Mouse (Mus musculus): ENCODE results near the gene Mfsd4b1.
A peak's percentile ranks its signal among the peaks of the same experiment; 100 is the strongest.
"Not testable (repeated sequence)": the region's sequence is repeated elsewhere in the genome, so short reads cannot be mapped to it uniquely, and the experiment has no call there.

The Mfsd4b1 gene

DNA sequence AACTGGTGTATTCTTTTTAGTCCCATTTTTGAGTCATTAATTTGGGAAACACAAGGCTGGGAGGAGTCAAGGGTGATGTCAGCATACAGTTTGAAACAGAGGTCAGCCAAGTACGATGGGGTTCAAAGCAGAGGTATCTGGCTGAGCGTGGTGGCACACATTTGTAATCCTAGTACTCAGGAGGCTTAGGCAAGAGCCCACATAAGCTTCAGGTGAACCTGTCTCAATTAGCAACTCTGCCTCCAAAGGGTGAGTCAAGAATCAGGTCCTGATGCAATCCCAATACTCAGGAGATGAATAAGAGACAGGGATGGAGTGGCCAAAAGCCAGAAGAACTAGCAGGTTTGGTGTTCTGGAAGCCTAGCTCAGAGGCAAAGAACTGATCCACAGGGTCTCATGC is 7.8 kb upstream of the Mfsd4b1 start:
- no peak for DNase-seq

DNA sequence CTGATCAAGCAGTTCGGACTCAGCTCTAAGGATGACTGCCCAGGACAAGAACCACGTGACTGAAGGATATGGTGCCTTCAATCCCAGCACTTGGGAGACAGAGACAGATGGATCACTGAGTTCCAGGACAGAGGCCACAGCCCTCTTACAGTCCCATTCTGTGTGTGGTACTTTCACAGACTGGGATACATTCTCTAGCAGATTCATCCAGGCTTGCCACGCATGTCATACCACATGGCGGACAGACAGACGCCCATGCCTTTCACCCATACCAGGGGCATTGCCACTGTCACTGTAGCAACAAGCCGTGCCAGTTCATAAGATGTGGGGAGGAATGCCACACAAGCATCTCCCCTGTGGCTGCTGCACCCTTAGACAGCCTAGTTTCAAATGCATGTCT is 5.6 kb upstream of the Mfsd4b1 start:
- no peak for DNase-seq

DNA sequence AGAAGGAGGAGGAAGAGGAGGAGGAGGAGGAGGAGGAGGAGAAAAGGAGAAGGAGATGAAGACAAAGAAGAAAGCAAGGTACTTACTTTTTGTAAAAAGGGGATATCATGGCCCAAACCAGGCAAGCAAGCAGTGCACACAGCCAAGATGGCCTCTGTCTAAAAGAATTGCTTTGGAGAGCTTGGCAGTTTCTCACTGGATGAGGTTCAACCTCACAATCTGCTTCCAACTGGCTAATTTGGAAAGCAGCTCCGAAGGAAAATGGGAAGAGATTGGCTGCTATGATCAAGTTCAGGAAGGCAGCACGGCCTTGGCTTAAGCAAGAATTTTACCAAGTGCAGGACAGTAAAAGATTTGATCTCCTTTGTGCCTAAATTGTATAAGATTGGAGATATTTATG is 4.5 kb upstream of the Mfsd4b1 start:
- no peak for DNase-seq

DNA sequence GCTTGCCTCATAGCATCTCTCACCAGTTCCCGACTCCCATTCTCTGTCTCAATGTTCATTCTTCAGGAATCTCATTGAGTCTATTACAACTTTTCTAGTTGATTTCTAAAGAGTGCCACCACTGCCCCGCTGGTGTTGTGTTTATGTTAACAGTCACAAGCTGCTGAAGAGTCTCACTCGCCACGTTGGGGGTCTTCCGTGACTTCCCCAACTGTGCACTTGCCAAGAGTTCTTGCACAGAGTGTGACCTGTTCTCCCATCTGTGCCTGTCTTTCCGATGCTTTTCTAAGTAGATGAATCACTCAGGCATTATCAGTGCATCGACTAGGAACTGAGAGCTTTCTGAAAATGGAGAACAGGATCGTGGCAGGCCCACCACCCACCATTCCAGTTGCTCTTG is 3.0 kb upstream of the Mfsd4b1 start:
- peak in 1 of 2 experiments; percentile 51 for DNase-seq

DNA sequence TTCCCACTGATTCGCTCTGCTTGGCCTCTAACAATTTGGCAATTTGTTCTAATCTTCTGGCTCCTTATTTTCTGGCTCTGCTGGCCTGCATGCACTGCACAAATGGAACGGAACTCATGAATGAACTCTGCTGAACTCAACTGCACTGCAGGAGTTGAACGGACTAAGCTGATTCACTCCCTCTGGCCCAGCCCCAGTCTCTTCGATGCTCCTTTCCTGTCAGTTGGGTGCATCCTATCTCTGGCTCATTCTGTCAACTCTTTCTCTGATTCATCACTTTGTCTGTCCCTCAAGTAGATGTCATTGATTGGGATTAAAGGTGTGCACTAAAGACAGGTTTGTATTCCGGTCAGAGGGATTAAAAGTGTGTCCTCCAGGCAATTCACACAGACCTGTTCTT is 1.5 kb upstream of the Mfsd4b1 start:
- DNase-seq: no peak

DNA sequence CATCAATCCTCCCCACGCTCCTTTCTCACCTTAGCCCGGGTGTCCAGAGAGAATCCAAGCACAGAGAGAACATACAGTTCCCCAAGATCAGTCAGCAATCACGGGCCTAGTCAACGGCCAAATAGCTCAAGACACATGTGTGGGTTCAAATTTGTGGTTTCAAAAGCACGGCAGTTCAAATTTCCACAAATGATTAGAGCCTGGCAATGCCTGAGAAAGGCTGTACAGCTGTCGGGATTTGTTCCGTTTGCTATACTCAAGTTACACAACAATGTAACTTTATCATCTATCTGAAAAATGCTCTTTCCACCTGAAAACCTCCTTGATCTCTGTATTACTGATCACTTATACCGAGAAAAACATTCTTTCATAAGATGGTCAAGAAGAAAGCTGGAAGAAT is 492 bp upstream of the Mfsd4b1 start:
- DNase-seq: no peak

DNA sequence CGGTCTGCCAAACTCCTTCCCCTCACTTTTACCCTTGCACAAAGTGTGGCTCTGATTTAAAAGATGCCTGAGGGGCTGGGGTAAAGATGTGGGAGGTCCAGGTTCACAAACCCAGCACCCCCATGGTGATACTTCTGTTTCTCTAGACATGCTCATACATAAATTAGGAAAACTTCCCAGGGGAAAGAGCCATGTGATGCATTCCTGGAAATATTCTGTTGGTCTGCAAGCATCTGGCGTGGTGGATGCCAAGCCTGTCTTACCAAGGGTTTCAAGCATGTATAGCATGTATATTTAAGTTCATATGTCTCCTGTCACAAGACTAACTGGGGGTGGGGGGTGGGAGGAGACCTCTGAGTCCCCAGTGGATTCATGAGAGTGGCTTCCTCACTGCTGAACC is 4.7 kb downstream of the Mfsd4b1 start:
- DNase-seq: no peak

DNA sequence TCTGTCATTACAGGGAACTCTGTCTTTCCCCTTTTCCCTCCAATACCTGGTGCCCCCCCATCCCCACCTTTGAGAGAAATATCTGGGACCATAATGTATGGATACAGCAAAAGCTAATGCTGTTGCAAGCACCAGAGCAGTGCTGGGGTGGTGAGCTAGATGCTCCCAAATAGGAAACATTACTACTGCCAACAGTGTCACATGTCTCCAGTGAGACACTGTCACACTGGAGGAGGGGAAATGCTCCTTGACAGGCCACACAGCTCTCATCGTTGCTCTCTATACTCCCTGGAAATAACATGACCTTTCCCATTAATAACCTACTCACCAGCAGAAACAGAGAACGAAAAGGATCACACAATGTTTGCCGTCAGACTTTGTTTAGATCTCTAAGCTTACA is 5.6 kb downstream of the Mfsd4b1 start:
- DNase-seq: no peak

DNA sequence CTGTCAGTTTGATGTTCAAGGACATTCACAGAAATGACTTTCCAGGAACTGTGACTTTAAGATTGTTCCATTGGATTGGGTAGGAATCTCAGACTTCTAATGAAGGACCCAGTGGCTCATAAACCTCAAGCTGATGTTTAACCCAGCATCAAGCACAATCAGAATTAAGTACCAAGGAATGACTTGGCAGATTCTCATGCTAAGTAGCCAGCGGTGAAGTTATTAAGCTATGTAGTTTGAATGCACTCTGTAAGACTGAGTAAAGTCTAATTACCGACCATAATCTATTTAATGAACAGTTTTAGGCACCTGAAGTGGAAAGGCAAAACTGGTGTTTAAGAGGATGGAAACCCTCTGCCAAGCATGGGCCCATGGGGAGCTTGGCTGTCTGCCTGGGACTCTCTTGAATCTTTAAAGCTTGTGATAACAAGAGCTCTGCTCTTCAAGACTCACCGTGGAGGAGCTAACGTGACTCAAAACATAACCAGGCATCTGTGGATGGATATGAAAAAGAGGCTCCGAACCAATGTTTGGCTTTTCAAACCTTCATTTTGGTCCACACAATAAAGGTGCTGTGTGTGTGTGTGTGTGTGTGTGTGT is 6.7 kb downstream of the Mfsd4b1 start:
- no peak for DNase-seq

DNA sequence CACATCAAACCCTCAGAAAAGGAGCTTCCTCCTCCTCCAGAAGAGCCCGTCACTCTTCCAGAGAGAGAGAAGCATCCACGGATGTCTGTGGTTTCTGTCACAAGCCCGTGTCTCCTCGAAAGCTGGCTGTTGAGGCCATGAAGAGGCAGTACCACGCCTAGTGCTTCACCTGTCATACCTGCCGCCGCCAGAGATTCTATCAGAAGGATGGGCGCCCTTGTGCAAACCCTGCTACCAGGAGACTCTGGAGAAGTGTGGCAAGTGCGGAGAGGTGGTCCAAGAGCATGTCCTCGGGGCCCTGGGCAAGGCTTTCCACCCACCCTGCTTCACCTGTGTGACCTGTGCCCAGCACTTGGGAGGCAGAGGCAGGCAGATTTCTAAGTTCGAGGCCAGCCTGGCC is 15.5 kb downstream of the Mfsd4b1 start:
- no peak for DNase-seq

DNA sequence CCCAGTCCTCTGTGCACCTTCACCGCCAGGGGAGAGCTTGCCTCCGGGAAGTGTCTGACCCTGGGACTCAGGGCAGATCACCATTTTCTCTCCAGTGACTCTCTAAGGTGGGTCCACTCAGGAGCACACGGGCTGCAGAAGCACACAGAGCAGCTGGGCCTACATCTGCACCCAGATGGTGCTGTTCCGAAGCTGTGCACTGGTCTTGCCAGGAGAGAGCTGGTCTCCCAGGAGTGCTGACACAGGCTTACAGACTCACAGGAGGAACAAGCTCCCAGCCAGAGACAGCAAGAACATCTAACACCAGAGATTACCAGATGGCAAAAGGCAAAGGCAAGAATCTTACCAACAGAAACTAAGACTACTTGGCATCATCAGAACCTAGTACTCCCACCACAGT is 16.2 kb downstream of the Mfsd4b1 start:
- DNase-seq: not testable (repeated sequence)

DNA sequence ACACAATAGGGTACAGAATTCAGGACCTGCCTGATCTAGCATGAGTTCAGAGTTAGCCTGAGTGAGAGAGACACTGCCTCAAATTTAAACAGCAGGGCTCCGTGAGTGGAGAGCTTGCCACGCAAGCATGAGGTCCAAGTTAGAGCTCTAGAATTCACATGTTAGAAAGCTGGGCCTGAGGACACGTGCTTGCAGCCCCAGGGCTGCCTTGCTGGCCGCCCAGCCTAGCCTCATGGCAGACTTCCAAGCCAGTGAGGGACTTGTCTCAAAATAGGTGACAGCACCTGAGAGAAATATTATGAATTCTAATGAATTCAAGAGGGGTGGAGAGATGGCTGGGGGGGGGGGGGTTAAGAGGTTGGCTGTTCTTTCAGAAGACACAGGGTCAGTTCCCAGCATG is 17.1 kb downstream of the Mfsd4b1 start:
- no peak for DNase-seq

DNA sequence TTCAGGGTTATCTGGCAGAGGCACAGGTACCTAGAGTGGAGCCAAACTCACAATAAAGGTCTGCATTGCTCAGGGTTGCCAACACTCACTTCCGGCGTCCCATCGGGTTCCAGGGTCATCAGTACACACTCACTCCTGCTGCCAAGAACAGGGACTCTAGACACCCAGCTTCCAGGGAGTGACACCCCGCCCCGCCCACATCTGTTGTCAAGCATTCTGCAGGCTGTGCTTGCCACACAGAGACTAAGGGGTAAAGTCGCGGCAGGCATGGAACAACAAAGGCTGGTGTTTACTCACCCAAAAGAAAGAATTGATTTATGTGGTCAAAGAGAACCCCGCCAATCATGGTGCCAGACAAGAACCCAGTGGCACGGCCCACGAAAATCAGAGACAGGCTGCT is 18.1 kb downstream of the Mfsd4b1 start:
- no peak for DNase-seq

DNA sequence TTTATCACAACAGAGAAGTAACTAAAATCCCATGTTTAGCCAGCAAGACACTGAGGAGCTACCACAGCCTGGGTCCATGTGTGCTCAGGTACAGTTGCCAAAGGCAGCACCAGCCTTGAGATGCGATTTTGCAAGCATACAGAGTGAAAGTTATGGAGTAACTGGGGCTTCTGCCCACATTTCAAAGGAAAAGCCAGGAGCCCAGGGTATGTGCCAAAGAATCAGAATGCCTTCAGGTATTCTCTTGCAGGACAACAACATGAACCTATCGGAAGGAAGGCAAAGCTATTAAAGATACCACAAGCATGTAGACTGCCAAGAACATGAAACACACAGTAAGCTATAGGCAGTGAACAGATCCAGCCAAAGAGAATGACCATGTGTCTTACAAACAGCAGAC is 24.3 kb downstream of the Mfsd4b1 start:
- DNase-seq: no peak

DNA sequence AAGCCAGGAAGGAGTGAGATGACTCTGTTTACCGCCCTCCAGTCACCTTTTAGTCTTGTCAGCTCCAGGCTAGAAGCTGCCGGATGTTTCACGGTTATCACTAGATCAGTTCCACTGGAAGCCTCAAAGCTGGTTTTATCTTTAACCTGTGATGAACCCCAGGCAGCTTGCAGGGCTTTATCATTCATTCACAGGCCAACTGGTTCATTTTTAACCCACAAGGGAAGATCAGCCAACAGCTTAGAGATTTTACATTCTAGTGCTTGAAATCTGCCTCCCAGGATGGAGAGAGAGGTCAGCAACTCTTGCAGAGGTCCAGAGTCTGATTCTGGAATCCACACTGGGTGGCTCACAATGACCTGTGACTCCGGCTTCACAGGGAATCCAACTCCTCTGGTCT is 33.9 kb downstream of the Mfsd4b1 start:
- DNase-seq: no peak

DNA sequence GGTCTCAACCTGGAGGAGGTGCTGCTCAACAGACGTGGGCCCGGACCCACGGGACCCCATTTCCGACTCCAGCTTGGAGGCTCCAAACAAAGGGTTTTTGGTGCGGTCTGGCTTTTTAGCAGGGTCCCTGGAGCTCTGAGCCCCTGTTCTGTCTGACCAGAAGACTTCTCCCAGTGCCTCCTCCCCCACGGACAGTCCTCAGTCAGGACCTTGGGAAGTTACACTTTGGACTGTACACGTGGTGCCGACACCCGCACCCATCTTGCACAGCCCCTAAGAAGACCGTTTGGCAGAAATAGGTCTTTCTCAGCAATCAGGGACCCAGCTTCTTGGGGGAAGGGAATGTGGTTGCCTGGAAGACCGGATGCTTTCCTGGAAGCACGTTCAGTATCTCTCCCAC is 38.6 kb downstream of the Mfsd4b1 start, which contains the start of gene Mfsd4b5:
Mfsd4b5 (minus strand) TSS at position 181 of the 400 bp plus-strand sequence.
- no peak for DNase-seq

DNA sequence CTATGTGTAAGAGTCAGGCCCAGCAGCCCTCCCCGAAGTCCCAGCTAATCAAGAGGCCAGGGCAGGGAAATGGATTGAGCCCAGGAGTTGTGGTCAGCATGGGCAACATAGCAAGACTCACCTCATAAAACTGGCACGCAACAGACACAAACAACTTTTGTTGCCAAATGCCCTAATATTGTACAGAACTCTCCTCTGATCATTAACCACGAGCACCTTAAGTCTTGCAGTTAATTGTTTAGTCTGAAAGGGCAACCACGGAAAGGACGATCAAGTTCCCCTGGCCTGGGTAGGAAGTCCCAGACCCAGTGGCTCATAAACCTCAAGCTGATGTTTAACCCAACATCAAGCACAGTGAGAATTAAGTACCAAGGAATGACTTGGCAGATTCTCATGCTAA is 42.5 kb downstream of the Mfsd4b1 start:
- no peak for DNase-seq

DNA sequence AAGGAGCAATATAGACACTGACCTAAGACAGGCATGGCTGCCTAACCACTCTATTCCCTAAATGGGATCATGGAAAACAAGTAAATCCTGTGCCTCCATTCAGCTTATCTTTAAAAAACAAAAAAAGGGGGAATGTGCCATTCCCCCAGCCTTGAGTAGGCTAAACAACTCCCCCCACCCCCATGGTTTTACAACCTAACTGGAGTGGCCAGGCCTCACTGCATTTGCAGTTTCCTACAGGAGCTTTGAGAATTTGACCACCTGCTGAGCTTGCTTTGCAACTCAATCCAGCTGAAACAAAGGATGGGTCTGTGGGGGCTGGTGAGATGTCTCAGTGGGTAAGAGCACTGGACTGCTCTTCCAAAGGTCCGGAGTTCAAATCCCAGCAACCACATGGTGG is 46.8 kb downstream of the Mfsd4b1 start:
- DNase-seq: no peak

DNA sequence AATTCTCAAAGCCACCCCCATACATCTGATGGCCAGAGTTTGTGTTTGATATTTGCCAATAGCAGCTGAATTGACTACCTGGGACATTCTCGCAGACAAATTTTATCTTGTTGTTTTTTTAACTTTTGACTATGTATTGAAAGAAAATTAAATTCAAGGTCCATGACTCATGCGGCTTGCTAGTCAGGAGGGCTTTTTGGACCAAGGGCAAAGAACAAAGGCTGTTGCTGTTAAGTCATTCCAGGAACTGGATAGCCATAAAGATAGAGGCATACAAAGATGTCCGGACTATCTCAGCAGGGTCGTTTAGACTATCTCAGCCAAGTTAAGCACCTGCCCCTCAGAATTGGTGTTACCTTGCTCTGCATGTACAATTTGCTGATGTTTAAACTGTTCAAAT is 47.7 kb downstream of the Mfsd4b1 start:
- DNase-seq: no peak

DNA sequence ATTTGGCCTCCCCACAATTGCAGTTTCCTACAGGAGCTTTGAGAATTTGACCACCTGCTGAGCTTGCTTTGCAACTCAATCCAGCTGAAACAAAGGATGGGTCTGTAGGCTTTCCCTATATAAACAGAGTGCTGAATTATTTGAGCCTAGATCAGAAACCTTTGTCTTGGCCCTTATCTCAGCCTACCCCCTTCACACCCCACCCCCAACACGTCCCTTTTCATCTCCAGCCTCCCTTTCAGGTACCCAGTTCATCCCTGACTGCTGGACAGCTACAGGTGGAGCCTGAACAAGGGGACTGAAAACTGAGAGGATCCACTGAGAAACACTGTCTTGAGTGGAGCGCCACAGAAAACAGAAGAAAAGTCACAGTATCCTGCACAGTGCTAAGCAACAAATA is 49.3 kb downstream of the Mfsd4b1 start:
- DNase-seq: no peak

DNA sequence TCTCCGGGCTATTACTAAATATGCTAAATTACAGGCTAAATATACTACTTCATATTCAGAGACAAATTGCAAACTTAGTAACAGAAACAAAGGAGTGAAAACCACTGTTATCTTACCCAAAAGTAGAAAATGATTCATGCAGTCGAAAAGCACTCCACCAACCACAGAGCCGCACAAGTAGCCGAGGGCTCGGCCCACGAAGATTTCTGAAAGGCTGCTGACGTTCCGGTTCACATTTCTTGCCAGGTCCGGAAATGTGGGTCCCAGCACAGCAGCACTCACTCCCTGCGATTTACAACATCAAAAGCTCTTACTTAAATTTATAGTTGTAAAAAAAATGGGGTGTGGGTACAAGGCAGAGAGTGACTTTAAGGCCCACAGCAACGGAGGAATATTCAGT is 50.1 kb downstream of the Mfsd4b1 start:
- DNase-seq: peak in 1 of 2 experiments; percentile 28

DNA sequence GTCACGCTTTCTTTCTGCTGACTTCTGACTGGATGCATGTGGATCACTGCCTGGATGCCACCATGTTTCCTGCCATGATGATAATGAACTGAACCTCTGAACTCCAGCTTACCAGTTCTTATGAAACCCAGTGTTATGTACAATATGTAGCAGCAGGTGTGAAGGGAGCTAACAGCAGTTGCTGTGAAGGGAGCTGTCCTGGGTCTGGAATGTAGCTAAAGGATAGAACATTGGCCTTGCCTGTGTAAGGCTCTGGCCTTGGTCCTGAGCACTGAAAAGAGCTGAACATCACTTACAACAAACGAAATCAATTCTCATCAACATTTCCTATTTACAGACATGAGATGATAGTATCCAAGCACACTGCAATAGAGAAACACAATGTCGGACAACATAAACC is 57.6 kb downstream of the Mfsd4b1 start:
- DNase-seq: no peak

DNA sequence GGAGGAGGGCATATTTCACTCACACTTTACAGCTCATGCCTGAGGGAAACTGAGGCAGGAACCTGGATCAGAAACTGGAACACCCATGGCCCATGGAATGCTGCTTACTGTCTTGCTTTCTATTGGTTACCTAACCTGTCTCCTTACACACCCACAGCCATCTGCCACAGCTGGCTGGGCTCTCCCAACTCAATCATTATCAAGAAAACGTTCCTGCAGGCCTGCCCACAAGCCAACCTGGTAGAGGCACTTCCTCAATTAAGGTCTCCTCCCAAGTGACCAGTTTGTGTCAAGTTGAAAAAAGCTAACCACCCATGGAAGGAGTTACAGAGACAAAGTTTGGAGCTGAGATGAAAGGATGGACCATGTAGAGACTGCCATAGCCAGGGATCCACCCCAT is 63.2 kb downstream of the Mfsd4b1 start:
- no peak for DNase-seq

DNA sequence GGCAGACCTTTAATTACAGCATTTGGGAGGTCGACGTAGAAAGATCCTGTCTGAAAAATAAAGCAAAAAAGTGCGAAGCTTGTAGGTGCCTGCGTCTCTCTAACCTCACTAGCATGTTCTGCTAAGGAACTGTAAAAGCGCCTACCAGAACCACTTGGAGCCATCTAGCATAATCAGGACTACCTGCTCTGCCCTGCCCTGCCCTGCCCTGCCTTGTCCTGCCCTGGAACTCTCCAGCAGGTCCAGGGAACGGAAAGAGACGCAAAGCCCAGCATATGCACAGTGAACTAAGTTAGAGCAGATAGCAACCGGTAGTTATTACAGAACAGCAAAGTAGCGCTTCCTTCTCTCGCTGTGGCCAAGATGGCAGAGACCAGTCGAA is 64.6 kb downstream of the Mfsd4b1 start:
- no peak for DNase-seq

DNA sequence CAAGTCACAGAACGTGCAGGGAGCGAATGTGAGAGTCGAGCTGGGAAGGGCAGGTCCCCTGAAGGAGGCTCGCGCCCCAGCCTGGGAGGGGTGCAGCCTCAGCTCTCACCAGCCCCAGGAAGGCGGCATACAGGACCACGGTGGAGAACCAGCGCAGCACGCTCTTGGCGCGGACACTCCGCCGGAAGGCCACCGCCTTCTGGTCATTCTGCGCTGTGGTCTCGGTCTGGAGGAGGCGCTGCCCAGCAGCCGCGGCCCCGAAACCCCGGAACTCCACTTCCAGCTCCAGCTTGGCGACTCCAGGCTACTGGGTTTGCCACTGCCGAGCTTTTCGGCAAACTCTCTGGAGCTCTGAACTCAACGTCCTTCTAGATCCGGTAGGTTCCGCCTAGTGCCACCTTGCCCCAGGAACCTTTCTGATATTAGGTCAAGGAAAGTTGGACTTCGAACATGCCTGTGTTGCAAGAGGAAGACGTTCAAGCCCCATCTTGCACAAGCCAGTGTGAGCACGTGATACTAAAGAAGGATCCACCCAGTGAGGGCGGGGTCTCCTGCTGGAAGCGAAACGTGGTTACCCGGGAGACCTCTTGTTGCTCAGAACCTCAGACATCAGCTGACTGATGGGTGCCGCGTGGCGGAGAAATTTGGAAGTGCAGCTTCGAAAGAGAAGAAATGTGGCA is 65.2 kb downstream of the Mfsd4b1 start, which contains the start of gene Mfsd4b3:
Mfsd4b3 (minus strand) TSS at position 393 of the 680 bp plus-strand sequence.
- peak; percentile 96 for DNase-seq
